Mouse (Mus musculus) megakaryocyte, embryonic 14.5 days (primary cell): ENCODE measurements at regions not wholly inside any gene's neighbourhood (a gene's known extent, or its start where the extent isn't known, plus 50 kb on each side); places are given as distances from the start of the nearest gene placed in this dataset.
"Not testable (repeated sequence)": the region's sequence is repeated elsewhere in the genome, so short reads cannot be mapped to it uniquely, and the experiment has no call there.

Experiments
- H3K27me3 ChIP-seq: replicated peaks from 2 replicates; pipeline ENCODE3; 2012; ENCODE audit warnings: inconsistent platforms
- H3K36me3 ChIP-seq: replicated peaks from 2 replicates; pipeline ENCODE3; 2012; ENCODE audit warnings: low read length, inconsistent platforms, mixed read lengths
- H3K4me1 ChIP-seq: 2 replicates; pipeline ENCODE4 v1.6.1; 2012; ENCODE audit warnings: inconsistent platforms
- H3K4me3 ChIP-seq: replicated peaks from 2 replicates; pipeline ENCODE3; 2012; ENCODE audit warnings: moderate library complexity, mild to moderate bottlenecking, inconsistent platforms
- H3K9me3 ChIP-seq: 2 replicates; pipeline ENCODE4 v1.6.1; 2012; ENCODE audit warnings: inconsistent platforms
- FLI1 ChIP-seq: IDR thresholded peaks from 2 replicates; pipeline ENCODE4 v1.6.1; 2012; ENCODE audit warnings: low read length, inconsistent platforms, mixed read lengths
- GATA1 ChIP-seq: IDR thresholded peaks from 3 replicates; pipeline ENCODE4 v1.6.1; 2012; ENCODE audit warnings: mixed read lengths, low read length, inconsistent platforms, borderline replicate concordance

DNA sequence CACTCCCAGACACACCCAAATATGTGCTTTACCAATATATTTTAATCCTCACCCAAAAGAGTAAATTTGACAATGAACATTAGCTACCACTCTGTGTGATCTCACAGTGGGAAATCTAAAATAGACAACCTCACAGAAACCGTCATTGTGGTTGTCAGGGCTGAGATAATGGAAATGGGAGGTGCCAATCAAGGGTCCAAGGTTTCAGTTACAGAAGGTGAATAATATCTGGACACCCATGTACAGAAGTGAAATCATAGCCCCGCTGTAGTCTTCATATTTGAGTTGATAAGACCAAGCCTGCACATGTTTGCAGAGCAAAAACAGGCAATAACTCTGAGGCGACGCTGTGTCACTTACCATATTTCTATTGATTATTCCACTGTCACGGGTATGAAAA lies 243.8 kb downstream of the Antxr2 start:
- no peak for TF ChIP-seq FLI1
- no peak for TF ChIP-seq GATA1
- no peaks in the 10 kb centered on the region for H3K27me3 ChIP-seq
- no peaks in the 10 kb centered on the region for H3K9me3 ChIP-seq
- no peaks in the 10 kb centered on the region for H3K36me3 ChIP-seq
- H3K4me1 ChIP-seq: no peaks in the 10 kb centered on the region
- no peak overlapping the region for H3K4me3 ChIP-seq

DNA sequence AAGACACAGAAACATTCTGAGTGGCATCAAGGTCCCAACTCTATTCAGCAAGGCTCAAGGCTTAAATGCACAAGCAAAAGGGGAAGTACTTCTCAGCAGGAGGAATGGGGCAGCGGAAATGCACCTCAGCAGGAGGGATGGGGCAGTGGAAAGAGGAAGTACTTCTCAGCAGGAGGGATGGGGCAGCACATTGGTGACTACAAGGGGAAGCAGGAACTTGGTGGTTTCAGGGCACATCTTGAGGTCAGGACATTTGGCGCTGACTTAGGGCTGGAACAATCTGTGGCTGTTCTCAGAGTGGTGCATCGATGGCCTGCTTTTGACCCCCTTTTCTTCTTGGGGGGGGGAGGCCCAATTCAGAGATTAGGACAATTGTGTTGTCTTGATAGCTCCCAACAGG lies 255.7 kb downstream of the Antxr2 start:
- Histone ChIP-seq H3K9me3 (peaks cover 21% of the 10 kb centered on the region), H3K4me3 (peak overlapping the region; percentile 42)
- not testable (repeated sequence) for H3K27me3 ChIP-seq, H3K4me1 ChIP-seq, H3K36me3 ChIP-seq

DNA sequence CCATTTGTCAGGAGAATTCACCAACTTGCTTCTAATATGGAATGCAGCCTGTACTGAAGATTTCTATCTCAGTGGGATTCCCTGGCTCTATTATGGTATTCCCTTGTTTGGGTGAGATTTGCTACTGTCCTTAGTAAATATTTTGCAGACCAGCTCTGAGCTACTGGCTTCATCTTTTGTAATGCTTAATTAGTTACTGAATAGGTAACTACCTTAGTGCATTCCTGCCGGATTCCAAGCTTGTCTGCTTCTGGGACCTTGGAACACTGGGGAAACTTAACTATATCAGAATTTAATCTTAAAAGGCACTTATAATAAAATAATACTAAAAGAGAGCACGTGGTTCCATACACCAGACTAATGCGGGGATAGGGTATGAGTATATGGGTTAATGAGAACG lies 257.4 kb downstream of the Antxr2 start:
- H3K27me3 ChIP-seq, H3K36me3 ChIP-seq, H3K4me1 ChIP-seq, H3K4me3 ChIP-seq: not testable (repeated sequence)
- peaks cover 21% of the 10 kb centered on the region for H3K9me3 ChIP-seq

DNA sequence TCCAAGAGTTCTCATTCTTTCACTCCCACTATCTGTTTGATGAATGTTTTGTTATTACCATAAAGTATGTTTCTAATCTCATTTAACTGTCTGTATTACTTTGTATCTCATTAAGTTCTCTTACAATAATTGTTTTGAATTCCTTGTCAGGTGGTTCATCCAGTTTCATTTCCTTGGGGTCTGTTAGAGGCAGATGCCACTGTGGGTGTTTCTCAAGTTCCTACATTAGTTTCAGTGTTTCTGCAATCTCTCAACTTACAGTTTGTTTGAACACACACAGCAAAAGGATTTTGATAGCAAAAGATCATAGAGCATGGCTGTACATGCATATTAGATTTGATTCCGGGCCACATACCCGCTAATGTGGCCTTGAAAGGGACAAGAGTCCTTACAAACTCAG lies 280.5 kb upstream of the Gk2 start:
- no peak for TF ChIP-seq GATA1
- TF ChIP-seq FLI1: no peak
- H3K27me3 ChIP-seq: no peaks in the 10 kb centered on the region
- no peaks in the 10 kb centered on the region for H3K4me1 ChIP-seq
- no peak overlapping the region for H3K4me3 ChIP-seq
- no peaks in the 10 kb centered on the region for H3K36me3 ChIP-seq
- H3K9me3 ChIP-seq: no peaks in the 10 kb centered on the region

DNA sequence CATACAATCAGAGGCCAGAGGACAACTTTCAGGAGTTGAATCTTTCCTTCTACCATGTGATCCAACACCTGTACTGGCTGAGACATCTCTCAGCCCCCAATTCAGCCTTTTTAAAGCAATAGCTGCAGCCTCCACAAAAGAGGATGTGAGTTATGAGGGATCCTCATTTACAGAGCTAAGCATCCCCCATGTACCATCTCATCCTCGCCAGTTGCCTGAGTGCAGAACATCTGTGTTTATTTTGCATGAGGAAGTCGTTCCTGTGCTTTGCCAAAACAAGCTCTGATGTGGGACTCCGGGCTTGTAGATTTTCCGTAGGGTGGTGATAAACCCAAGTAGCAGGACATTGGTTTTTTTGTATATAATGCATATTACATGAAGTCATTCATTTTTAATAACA lies 274.1 kb upstream of the Gk2 start:
- TF ChIP-seq FLI1 (no peak), GATA1 (no peak)
- no peaks in the 10 kb centered on the region for H3K4me1 ChIP-seq
- no peaks in the 10 kb centered on the region for H3K36me3 ChIP-seq
- no peaks in the 10 kb centered on the region for H3K27me3 ChIP-seq
- no peak overlapping the region for H3K4me3 ChIP-seq
- H3K9me3 ChIP-seq: 0 out of 2 replicates have a peak, but pooled peaks cover 4% of the 10 kb centered on the region

DNA sequence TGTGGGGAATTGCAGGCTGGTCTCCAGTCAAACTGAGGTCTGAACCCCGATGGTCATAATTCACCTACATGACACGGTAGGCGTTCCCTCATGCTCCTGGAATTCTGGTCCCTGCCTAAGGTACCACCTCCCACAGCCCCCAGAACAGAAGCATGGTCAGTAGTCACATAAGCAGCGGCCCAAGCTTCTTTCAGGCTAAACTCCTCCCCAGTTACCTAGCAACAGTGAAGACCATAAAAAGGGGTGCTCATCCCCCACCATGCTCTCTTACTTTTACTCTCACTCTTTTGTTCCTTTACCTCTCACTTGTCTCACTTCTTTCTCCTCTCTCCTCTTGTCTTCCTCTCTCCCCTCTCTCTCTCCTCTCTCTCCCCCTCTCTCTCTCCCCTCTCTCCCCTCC lies 262.5 kb upstream of the Gk2 start:
- H3K4me1 ChIP-seq, H3K9me3 ChIP-seq, H3K4me3 ChIP-seq, H3K36me3 ChIP-seq, H3K27me3 ChIP-seq: not testable (repeated sequence)

DNA sequence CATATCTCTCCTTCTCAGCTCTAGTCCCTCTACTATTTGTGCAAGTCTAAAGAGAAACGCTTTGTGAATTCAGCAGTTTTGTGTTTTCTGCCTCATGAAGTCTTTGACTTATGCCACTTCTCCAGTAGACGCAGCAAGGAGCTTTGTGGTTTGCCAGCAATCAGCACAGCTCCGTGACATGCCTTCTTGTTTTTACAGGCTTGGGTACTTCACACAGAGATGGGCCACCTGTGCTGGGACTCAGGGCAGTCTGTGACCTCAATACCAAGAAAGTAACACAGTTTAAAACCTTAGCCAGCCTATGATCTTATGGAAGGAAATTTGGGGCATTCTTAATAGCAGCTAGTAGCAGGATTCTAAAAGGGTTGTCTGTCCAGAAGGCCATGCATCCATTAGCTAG lies 248.4 kb upstream of the Gk2 start:
- TF ChIP-seq FLI1: no peak
- TF ChIP-seq GATA1: no peak
- H3K9me3 ChIP-seq: peaks cover 11% of the 10 kb centered on the region; the same call in 1 of the 2 replicates
- no peaks in the 10 kb centered on the region for H3K4me1 ChIP-seq
- H3K36me3 ChIP-seq: no peaks in the 10 kb centered on the region
- H3K4me3 ChIP-seq: no peak overlapping the region
- no peaks in the 10 kb centered on the region for H3K27me3 ChIP-seq

DNA sequence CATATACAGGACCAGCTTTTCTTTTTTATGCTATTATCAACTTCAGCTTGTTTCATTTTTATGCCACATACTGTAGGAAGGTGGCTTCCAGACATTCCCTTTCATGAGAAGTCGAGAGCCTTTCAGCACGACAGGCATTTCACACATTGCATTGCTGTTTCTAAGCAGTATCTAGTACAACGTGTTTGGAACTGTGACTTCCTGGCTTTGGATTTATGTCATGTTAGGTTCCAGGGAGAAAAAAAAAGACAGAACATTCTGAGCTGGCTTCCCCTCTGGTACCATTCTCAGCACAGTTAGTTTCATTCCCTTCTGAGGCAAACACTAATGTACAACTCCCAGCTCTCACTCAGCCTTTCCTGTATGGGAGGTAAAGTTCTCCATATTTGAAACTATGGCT lies 243.7 kb upstream of the Gk2 start:
- TF ChIP-seq GATA1 (no peak), FLI1 (no peak)
- Histone ChIP-seq H3K9me3 (peaks cover 7% of the 10 kb centered on the region; the same call in 1 of the 2 replicates), H3K36me3 (no peaks in the 10 kb centered on the region), H3K27me3 (no peaks in the 10 kb centered on the region), H3K4me3 (no peak overlapping the region), H3K4me1 (no peaks in the 10 kb centered on the region)

DNA sequence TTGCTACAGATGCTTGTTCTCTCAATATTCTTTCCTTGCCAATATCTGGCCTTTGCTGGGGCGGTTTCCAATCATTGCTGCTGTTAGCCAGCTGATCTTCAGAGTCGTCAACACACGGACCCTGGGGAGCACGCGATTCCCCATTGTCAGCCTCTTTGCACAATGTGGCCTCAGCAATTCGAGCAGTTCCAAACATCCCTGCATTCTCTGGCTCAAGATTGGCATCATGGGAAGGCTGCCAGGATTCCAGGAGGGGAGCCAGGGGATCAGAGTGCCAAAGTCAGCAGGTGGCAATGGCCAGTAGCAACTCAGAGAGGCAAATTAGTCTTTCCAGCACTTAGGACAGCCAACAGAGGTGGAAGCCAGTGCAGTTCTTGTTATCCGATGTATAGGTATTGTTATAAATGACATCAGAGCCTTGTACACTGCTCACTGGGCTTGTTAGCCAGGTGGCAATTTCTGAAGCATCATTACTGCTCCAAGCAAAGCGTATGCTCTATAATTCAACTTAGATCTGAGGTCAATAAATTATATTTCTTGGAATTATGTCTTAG lies 240.8 kb upstream of the Gk2 start:
- peaks cover 9% of the 10 kb centered on the region; the same call in 1 of the 2 replicates for H3K9me3 ChIP-seq
- H3K4me3 ChIP-seq: no peak overlapping the region
- no peaks in the 10 kb centered on the region for H3K4me1 ChIP-seq
- H3K36me3 ChIP-seq: no peaks in the 10 kb centered on the region
- no peak for TF ChIP-seq FLI1
- no peak for TF ChIP-seq GATA1
- no peaks in the 10 kb centered on the region for H3K27me3 ChIP-seq

DNA sequence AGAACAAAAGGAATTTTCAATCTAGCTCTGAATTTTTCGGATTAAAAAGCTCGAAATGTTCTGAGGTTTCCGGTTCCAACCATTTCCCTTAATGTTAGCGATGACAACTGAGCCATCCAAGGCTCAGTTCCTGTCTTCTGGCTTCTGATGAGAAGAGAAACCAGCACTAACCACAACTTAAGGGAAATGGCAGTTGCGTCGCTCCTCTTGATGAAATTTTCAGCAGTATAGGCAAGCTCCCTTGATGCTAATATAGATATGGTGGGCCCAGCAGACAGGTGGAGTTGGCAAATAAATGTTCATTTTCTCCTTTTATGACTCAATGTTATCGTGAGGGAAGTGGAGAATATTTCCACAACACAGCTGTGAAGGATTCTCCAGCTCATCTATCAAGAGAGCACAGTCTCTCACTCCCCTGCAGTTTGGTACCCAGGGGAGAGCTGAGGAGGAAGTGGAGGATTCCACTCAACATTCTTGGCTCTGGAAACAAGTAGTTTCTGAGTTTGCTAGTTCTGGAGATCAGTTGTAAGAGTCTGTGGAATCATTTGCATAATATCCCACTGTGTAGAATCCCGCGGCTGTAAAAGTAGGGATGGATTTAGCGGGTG lies 236.6 kb upstream of the Gk2 start:
- H3K9me3 ChIP-seq: peaks cover 12% of the 10 kb centered on the region
- H3K4me1 ChIP-seq: no peaks in the 10 kb centered on the region
- TF ChIP-seq GATA1: no peak
- no peak for TF ChIP-seq FLI1
- no peaks in the 10 kb centered on the region for H3K36me3 ChIP-seq
- H3K27me3 ChIP-seq: no peaks in the 10 kb centered on the region
- no peak overlapping the region for H3K4me3 ChIP-seq

DNA sequence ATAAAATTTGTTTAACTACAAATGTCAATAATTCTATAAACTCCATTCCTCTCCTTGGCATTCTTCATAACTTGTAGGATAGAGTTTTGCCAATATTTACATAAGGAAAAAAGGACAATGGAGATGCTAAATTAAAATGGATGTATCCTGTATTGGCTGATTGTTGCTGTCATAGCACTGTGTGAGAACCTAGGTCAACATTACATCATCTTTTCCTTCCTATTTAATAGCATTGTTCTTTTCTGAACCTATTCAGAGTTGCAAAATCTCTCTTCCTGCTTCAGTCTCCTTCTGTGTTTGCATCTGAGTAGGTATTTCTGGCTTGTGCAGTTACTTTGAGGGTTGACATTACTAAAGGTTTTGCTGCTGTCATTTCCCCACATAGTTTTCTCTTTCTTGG lies 228.6 kb upstream of the Gk2 start:
- Histone ChIP-seq H3K36me3 (no peaks in the 10 kb centered on the region), H3K27me3 (no peaks in the 10 kb centered on the region), H3K9me3 (no peaks in the 10 kb centered on the region), H3K4me1 (no peaks in the 10 kb centered on the region), H3K4me3 (no peak overlapping the region)
- TF ChIP-seq FLI1: no peak
- TF ChIP-seq GATA1: no peak
